Mouse (Mus musculus) left cerebral cortex, adult 6 months (tissue): Measurements from ENCODE around the gene Dpp4. TPM values are rescaled to one million over a fixed set of nuclear protein-coding genes. Genes with fewer than 3 reads are reported as not detected.

Experiments used
- long read RNA-seq, 2 experiments: library from polyadenylated mRNA; unstranded; transcript quantifications; one replicate each; pipeline ENCODE4 v2.0.0; 2019 to 2020
- polyA plus RNA-seq: library from polyadenylated mRNA; unstranded; fragments of <200 nt; fragmentation: Nextera tagmentation; gene quantifications from 2 replicates; pipeline ENCODE4 v1.2.3, GENCODE M21; 2021

Dpp4 gene
- 1.1 and 1.2 TPM in 2 replicates for polyA plus RNA-seq
- long read RNA-seq, experiment 1, full-length matches to known transcripts: 1 of 13 reads
- long read RNA-seq, experiment 1, partial matches to known transcripts: 9 of 13 reads
- long read RNA-seq, experiment 1, other reads (novel, unspliced or antisense): 3 of 13 reads
- long read RNA-seq, experiment 2, full-length matches to known transcripts: 2 of 4 reads
- long read RNA-seq, experiment 2, partial matches to known transcripts: 1 of 4 reads
- long read RNA-seq, experiment 2, other reads (novel, unspliced or antisense): 1 of 4 reads

GRCm38 (mm10) chr2:62412081-62412821, at the start of gene Dpp4:
TSS of gene Dpp4 (minus strand) at chr2:62412231.

Other genes starting within 250 kb of the Dpp4 start
- gene Gcg, start 71.4 kb upstream of the Dpp4 start, polyA plus RNA-seq: 0.13 TPM in 1 of 2 replicates, not detected in the other
- 1.2 and 2.5 TPM in 2 replicates for gene Fap, start 161.8 kb upstream of the Dpp4 start, polyA plus RNA-seq
- gene Ifih1, start 234.0 kb upstream of the Dpp4 start, polyA plus RNA-seq: 2.3 and 2.7 TPM in 2 replicates